Mouse (Mus musculus): Measurements from ENCODE around the gene Ttc39a. TPM values are rescaled to one million over a fixed set of nuclear protein-coding genes. Genes with fewer than 3 reads are reported as not detected.

The Ttc39a gene
- polyA plus RNA-seq (2012; rRNA removed) = 4.3 and 5.5 TPM in 2 replicates

GRCm38 (mm10) chr4:109406486-109407175 lies at the start of gene Ttc39a:
Gene Ttc39a (plus strand): TSS chr4:109406623.
- Histone ChIP-seq H3K27ac (ENCODE audit: insufficient read depth, low read length) (no peak within 1 kb of the TSS), H3K36me3 (ENCODE audit: control insufficient read depth, insufficient read depth, low read length) (no peaks in the 10 kb centered on the region), H3K4me3 (ENCODE audit: extremely low read depth, insufficient read depth, insufficient read length) (peak within 1 kb of the TSS; percentile 41), H3K4me1 (ENCODE audit: control insufficient read depth, insufficient read depth, insufficient read length) (no peaks in the 10 kb centered on the region; the same call in 1 of the 2 replicates), H3K27me3 (ENCODE audit: control insufficient read depth, insufficient read depth, low read length) (peaks cover 7% of the 10 kb centered on the region; the same call in 1 of the 2 replicates)
- TF ChIP-seq POLR2A (IDR thresholded peaks at IDR 0.05; ENCODE audit: low read depth, low read length) = no peak
- TF ChIP-seq CTCF (IDR thresholded peaks at IDR 0.05; ENCODE audit: extremely low read depth, insufficient read depth, insufficient read length, insufficient replicate concordance) = no peak
- 2% methylated on average over 56 of the region's 56 CpGs for WGBS
- DNase-seq (ENCODE audit: low read depth in 1 of 2, low spot score in 2 of 2) = no peak

- WGBS = 93% methylated on average over 1 of the region's 1 CpGs
- no peak overlapping the region for H3K27ac ChIP-seq (ENCODE audit: insufficient read depth, low read length)
- H3K36me3 ChIP-seq (ENCODE audit: control insufficient read depth, insufficient read depth, low read length) = peaks cover 22% of the 10 kb centered on the region
- DNase-seq (ENCODE audit: low read depth in 1 of 2, low spot score in 2 of 2) = no peak
- no peaks in the 10 kb centered on the region; the same call in 1 of the 2 replicates for H3K4me1 ChIP-seq (ENCODE audit: control insufficient read depth, insufficient read depth, insufficient read length)
- no peak overlapping the region for H3K4me3 ChIP-seq (ENCODE audit: extremely low read depth, insufficient read depth, insufficient read length)
- no peaks in the 10 kb centered on the region for H3K27me3 ChIP-seq (ENCODE audit: control insufficient read depth, insufficient read depth, low read length)
- no peak for TF ChIP-seq POLR2A (IDR thresholded peaks at IDR 0.05; ENCODE audit: low read depth, low read length)
- no peak for TF ChIP-seq CTCF (IDR thresholded peaks at IDR 0.05; ENCODE audit: extremely low read depth, insufficient read depth, insufficient read length, insufficient replicate concordance)
Measured at GRCm38 (mm10) chr4:109378107-109378506, 28.3 kb upstream of the Ttc39a start.

- no peak overlapping the region for H3K27ac ChIP-seq (ENCODE audit: insufficient read depth, low read length)
- no peaks in the 10 kb centered on the region for H3K27me3 ChIP-seq (ENCODE audit: control insufficient read depth, insufficient read depth, low read length)
- no peak overlapping the region for H3K4me3 ChIP-seq (ENCODE audit: extremely low read depth, insufficient read depth, insufficient read length)
- peaks cover 17% of the 10 kb centered on the region for H3K36me3 ChIP-seq (ENCODE audit: control insufficient read depth, insufficient read depth, low read length)
- DNase-seq (ENCODE audit: low read depth in 1 of 2, low spot score in 2 of 2) = no peak
- 37% methylated on average over 2 of the region's 2 CpGs for WGBS
- TF ChIP-seq CTCF (IDR thresholded peaks at IDR 0.05; ENCODE audit: extremely low read depth, insufficient read depth, insufficient read length, insufficient replicate concordance) (no peak), POLR2A (IDR thresholded peaks at IDR 0.05; ENCODE audit: low read depth, low read length) (no peak)
- H3K4me1 ChIP-seq (ENCODE audit: control insufficient read depth, insufficient read depth, insufficient read length) = no peaks in the 10 kb centered on the region; the same call in 1 of the 2 replicates
Measured at GRCm38 (mm10) chr4:109382457-109382856, 24.0 kb upstream of the Ttc39a start.

GRCm38 (mm10) chr4:109385599-109385998 lies 20.8 kb upstream of the Ttc39a start:
- no peak overlapping the region for H3K4me3 ChIP-seq (ENCODE audit: extremely low read depth, insufficient read depth, insufficient read length)
- no peak for DNase-seq (ENCODE audit: low read depth in 1 of 2, low spot score in 2 of 2)
- 91% methylated on average over 4 of the region's 4 CpGs for WGBS
- H3K36me3 ChIP-seq (ENCODE audit: control insufficient read depth, insufficient read depth, low read length) = peaks cover 5% of the 10 kb centered on the region
- H3K27me3 ChIP-seq (ENCODE audit: control insufficient read depth, insufficient read depth, low read length) = no peaks in the 10 kb centered on the region
- no peaks in the 10 kb centered on the region; the same call in 1 of the 2 replicates for H3K4me1 ChIP-seq (ENCODE audit: control insufficient read depth, insufficient read depth, insufficient read length)
- no peak overlapping the region for H3K27ac ChIP-seq (ENCODE audit: insufficient read depth, low read length)
- TF ChIP-seq POLR2A (IDR thresholded peaks at IDR 0.05; ENCODE audit: low read depth, low read length) = no peak
- no peak for TF ChIP-seq CTCF (IDR thresholded peaks at IDR 0.05; ENCODE audit: extremely low read depth, insufficient read depth, insufficient read length, insufficient replicate concordance)

GRCm38 (mm10) chr4:109393229-109393779 lies 13.1 kb upstream of the Ttc39a start:
- no peak for TF ChIP-seq POLR2A (IDR thresholded peaks at IDR 0.05; ENCODE audit: low read depth, low read length)
- no peak for TF ChIP-seq CTCF (IDR thresholded peaks at IDR 0.05; ENCODE audit: extremely low read depth, insufficient read depth, insufficient read length, insufficient replicate concordance)
- no peak overlapping the region for H3K4me3 ChIP-seq (ENCODE audit: extremely low read depth, insufficient read depth, insufficient read length)
- WGBS = 32% methylated on average over 6 of the region's 6 CpGs
- no peaks in the 10 kb centered on the region; the same call in 1 of the 2 replicates for H3K36me3 ChIP-seq (ENCODE audit: control insufficient read depth, insufficient read depth, low read length)
- DNase-seq (ENCODE audit: low read depth in 1 of 2, low spot score in 2 of 2) = no peak
- H3K27me3 ChIP-seq (ENCODE audit: control insufficient read depth, insufficient read depth, low read length) = no peaks in the 10 kb centered on the region
- no peak overlapping the region for H3K27ac ChIP-seq (ENCODE audit: insufficient read depth, low read length)
- peaks cover 3% of the 10 kb centered on the region for H3K4me1 ChIP-seq (ENCODE audit: control insufficient read depth, insufficient read depth, insufficient read length)

GRCm38 (mm10) chr4:109393902-109394301 lies 12.5 kb upstream of the Ttc39a start:
- H3K4me1 ChIP-seq (ENCODE audit: control insufficient read depth, insufficient read depth, insufficient read length) = peaks cover 3% of the 10 kb centered on the region
- H3K27me3 ChIP-seq (ENCODE audit: control insufficient read depth, insufficient read depth, low read length) = no peaks in the 10 kb centered on the region
- H3K36me3 ChIP-seq (ENCODE audit: control insufficient read depth, insufficient read depth, low read length) = no peaks in the 10 kb centered on the region; the same call in 1 of the 2 replicates
- no peak overlapping the region for H3K27ac ChIP-seq (ENCODE audit: insufficient read depth, low read length)
- no peak for DNase-seq (ENCODE audit: low read depth in 1 of 2, low spot score in 2 of 2)
- TF ChIP-seq CTCF (IDR thresholded peaks at IDR 0.05; ENCODE audit: extremely low read depth, insufficient read depth, insufficient read length, insufficient replicate concordance) (no peak), POLR2A (IDR thresholded peaks at IDR 0.05; ENCODE audit: low read depth, low read length) (no peak)
- WGBS = 13% methylated on average over 13 of the region's 13 CpGs
- H3K4me3 ChIP-seq (ENCODE audit: extremely low read depth, insufficient read depth, insufficient read length) = no peak overlapping the region
